Mouse (Mus musculus): ENCODE results near the gene Tex52. TPM values are rescaled to one million over a fixed set of nuclear protein-coding genes. Genes with fewer than 3 reads are reported as not detected.

Gene Tex52
- 0.34 TPM for polyA plus RNA-seq (2014; fragmentation: Illumina TruSeq; extraction: RNeasy Lipid Tissue Mini Kit (QIAGEN cat#74804); ENCODE audit: low read depth, low replicate concordance)

GRCm38 (mm10) chr6:128375192-128375591 lies at the start of gene Tex52, which contains the start of gene Gm44596:
Gene Tex52 (plus strand): TSS chr6:128375456.
Gene Gm44596 (plus strand): TSS chr6:128375503.

GRCm38 (mm10) chr6:128355726-128356416 lies 19.4 kb upstream of the Tex52 start, which contains the start of gene Tulp3:
Gene Tulp3 (minus strand): TSS chr6:128355851.

GRCm38 (mm10) chr6:128362381-128363006 lies 12.8 kb upstream of the Tex52 start, which contains the start of the genes Rhno1 and Foxm1:
Gene Rhno1 (minus strand): TSS chr6:128362911.
Gene Foxm1 (plus strand): TSS chr6:128362967.

GRCm38 (mm10) chr6:128398996-128399395 lies 23.7 kb downstream of the Tex52 start, which contains the start of gene Nrip2:
Gene Nrip2 (plus strand): TSS chr6:128399296.

GRCm38 (mm10) chr6:128424269-128425019 lies 49.2 kb downstream of the Tex52 start, which contains the start of gene Itfg2:
Gene Itfg2 (minus strand): TSS chr6:128424931.

Other genes starting within 250 kb of the Tex52 start
- 64.6 TPM for gene Tspan9, start 231.9 kb upstream of the Tex52 start, polyA plus RNA-seq (2014; fragmentation: Illumina TruSeq; extraction: RNeasy Lipid Tissue Mini Kit (QIAGEN cat#74804); ENCODE audit: low read depth, low replicate concordance)
- 3.7 TPM for gene Tead4, start 74.6 kb upstream of the Tex52 start, polyA plus RNA-seq (2014; fragmentation: Illumina TruSeq; extraction: RNeasy Lipid Tissue Mini Kit (QIAGEN cat#74804); ENCODE audit: low read depth, low replicate concordance)
- 13.9 TPM for gene Tulp3, start 19.6 kb upstream of the Tex52 start, polyA plus RNA-seq (2014; fragmentation: Illumina TruSeq; extraction: RNeasy Lipid Tissue Mini Kit (QIAGEN cat#74804); ENCODE audit: low read depth, low replicate concordance)
- gene Rhno1, start 12.5 kb upstream of the Tex52 start, polyA plus RNA-seq (2014; fragmentation: Illumina TruSeq; extraction: RNeasy Lipid Tissue Mini Kit (QIAGEN cat#74804); ENCODE audit: low read depth, low replicate concordance): 22.1 TPM
- gene Foxm1, start 12.5 kb upstream of the Tex52 start, polyA plus RNA-seq (2014; fragmentation: Illumina TruSeq; extraction: RNeasy Lipid Tissue Mini Kit (QIAGEN cat#74804); ENCODE audit: low read depth, low replicate concordance): 3.2 TPM
- not detected for gene Gm44596, start within 50 bp of the Tex52 start, polyA plus RNA-seq (2014; fragmentation: Illumina TruSeq; extraction: RNeasy Lipid Tissue Mini Kit (QIAGEN cat#74804); ENCODE audit: low read depth, low replicate concordance)
- gene Nrip2, start 23.8 kb downstream of the Tex52 start, polyA plus RNA-seq (2014; fragmentation: Illumina TruSeq; extraction: RNeasy Lipid Tissue Mini Kit (QIAGEN cat#74804); ENCODE audit: low read depth, low replicate concordance): 8.3 TPM
- gene Itfg2, start 49.5 kb downstream of the Tex52 start, polyA plus RNA-seq (2014; fragmentation: Illumina TruSeq; extraction: RNeasy Lipid Tissue Mini Kit (QIAGEN cat#74804); ENCODE audit: low read depth, low replicate concordance): 11.6 TPM
- 245 TPM for gene Fkbp4, start 63.2 kb downstream of the Tex52 start, polyA plus RNA-seq (2014; fragmentation: Illumina TruSeq; extraction: RNeasy Lipid Tissue Mini Kit (QIAGEN cat#74804); ENCODE audit: low read depth, low replicate concordance)
- gene Pzp, start 151.3 kb downstream of the Tex52 start, polyA plus RNA-seq (2014; fragmentation: Illumina TruSeq; extraction: RNeasy Lipid Tissue Mini Kit (QIAGEN cat#74804); ENCODE audit: low read depth, low replicate concordance): 4.3 TPM
- 20.8 TPM for gene A2ml1, start 206.2 kb downstream of the Tex52 start, polyA plus RNA-seq (2014; fragmentation: Illumina TruSeq; extraction: RNeasy Lipid Tissue Mini Kit (QIAGEN cat#74804); ENCODE audit: low read depth, low replicate concordance)
- gene Klrb1a, start 248.1 kb downstream of the Tex52 start, polyA plus RNA-seq (2014; fragmentation: Illumina TruSeq; extraction: RNeasy Lipid Tissue Mini Kit (QIAGEN cat#74804); ENCODE audit: low read depth, low replicate concordance): 40.5 TPM

Measured in adipose tissue, adult 10 weeks (tissue).